Mouse (Mus musculus) CH12.LX (cell line): Measurements from ENCODE around the gene Rin3.

Experiments used
- CTCF ChIP-seq, 2 experiments: IDR thresholded peaks in 1 of 2; conservative IDR thresholded peaks in 1 of 2; 2 replicates each; pipeline ENCODE4 v1.5.1; 2011 to 2012; ENCODE audit warnings: low read depth in 2 of 2, low read length in 2 of 2, improper control_type of control experiment in 1 of 2, inconsistent platforms in 1 of 2, mild to moderate bottlenecking in 1 of 2, moderate library complexity in 1 of 2
- EP300 ChIP-seq: IDR thresholded peaks from 2 replicates; pipeline ENCODE4 v1.6.1; 2011; ENCODE audit warnings: low read length, improper control_type of control experiment
- MAFK ChIP-seq: IDR thresholded peaks from 2 replicates; pipeline ENCODE4 v1.6.1; 2011; ENCODE audit warnings: low read length, improper control_type of control experiment; ENCODE audit not compliant: insufficient replicate concordance
- NELFE ChIP-seq: IDR thresholded peaks from 2 replicates; pipeline ENCODE4 v1.6.1; 2011; ENCODE audit warnings: low read depth, low read length, improper control_type of control experiment
- POLR2A ChIP-seq: IDR thresholded peaks from 2 replicates; pipeline ENCODE4 v1.6.1; 2011; ENCODE audit warnings: low read depth, mild to moderate bottlenecking, improper control_type of control experiment, low read length
- RAD21 ChIP-seq: IDR thresholded peaks from 2 replicates; pipeline ENCODE4 v1.6.1; 2011; ENCODE audit warnings: low read depth, mild to moderate bottlenecking, low read length, improper control_type of control experiment, moderate library complexity
- TBP ChIP-seq: conservative IDR thresholded peaks from 2 replicates; pipeline ENCODE4 v1.6.1; 2011; ENCODE audit warnings: low read depth, low read length, improper control_type of control experiment
- USF1 ChIP-seq: IDR thresholded peaks from 2 replicates; pipeline ENCODE4 v1.6.1; 2014; ENCODE audit warnings: low read depth, mild to moderate bottlenecking, inconsistent platforms, low read length, improper control_type of control experiment
- ZKSCAN1 ChIP-seq: IDR thresholded peaks from 2 replicates; pipeline ENCODE4 v1.6.1; 2012; ENCODE audit warnings: low read depth, inconsistent platforms, low read length, improper control_type of control experiment, borderline replicate concordance
- ZMIZ1 ChIP-seq: IDR thresholded peaks from 2 replicates; pipeline ENCODE4 v1.6.1; 2012; ENCODE audit warnings: low read depth, mild to moderate bottlenecking, inconsistent platforms, low read length, improper control_type of control experiment

DNA sequence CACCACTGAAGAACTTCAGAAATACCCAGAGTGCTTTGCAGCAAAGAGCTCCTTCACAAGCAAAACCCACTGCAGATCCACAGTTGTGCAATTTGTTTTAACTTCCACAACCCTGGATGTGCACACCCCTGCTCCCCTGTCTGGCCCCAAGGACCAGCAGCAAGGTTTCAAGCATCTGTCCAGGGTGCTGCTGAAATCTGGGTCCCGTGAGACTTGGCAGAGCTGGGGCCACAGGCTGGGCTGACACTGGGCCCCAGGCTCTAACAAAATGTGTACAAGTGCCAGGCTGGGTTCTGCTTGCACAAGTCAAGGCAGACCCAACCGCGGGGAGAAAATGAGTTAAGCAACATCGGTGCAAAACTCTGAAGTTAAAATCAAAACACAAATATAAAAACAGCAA, 115.7 kb downstream of the Rin3 start:
- no peak for TF ChIP-seq MAFK
- no peak for TF ChIP-seq CTCF (conservative IDR thresholded peaks at IDR 0.05 in 1 of 2, IDR thresholded peaks at IDR 0.05 in 1 of 2; ENCODE audit: low read depth in 2 of 2, low read length in 2 of 2)
- TF ChIP-seq TBP = no peak
- no peak for TF ChIP-seq RAD21
- TF ChIP-seq POLR2A = no peak
- TF ChIP-seq ZKSCAN1 = no peak
- no peak for TF ChIP-seq EP300
- no peak for TF ChIP-seq USF1
- TF ChIP-seq NELFE = no peak
- TF ChIP-seq ZMIZ1 = no peak
